Mouse (Mus musculus) embryo, embryonic 10 days (tissue): ENCODE data around the gene AI413582.

Experiments
- DNase-seq: peaks from one replicate; pipeline ENCODE4 v3.0.0-alpha.2; 2015; ENCODE audit warnings: low spot score

AI413582 gene

GRCm38 (mm10) chr17:27518700-27519595, 46.6 kb downstream of the AI413582 start:
- DNase-seq: peak; percentile 74

- no peak for DNase-seq
These were observed 47.3 kb downstream of the AI413582 start for GRCm38 (mm10) chr17:27518296-27518695.

DNA sequence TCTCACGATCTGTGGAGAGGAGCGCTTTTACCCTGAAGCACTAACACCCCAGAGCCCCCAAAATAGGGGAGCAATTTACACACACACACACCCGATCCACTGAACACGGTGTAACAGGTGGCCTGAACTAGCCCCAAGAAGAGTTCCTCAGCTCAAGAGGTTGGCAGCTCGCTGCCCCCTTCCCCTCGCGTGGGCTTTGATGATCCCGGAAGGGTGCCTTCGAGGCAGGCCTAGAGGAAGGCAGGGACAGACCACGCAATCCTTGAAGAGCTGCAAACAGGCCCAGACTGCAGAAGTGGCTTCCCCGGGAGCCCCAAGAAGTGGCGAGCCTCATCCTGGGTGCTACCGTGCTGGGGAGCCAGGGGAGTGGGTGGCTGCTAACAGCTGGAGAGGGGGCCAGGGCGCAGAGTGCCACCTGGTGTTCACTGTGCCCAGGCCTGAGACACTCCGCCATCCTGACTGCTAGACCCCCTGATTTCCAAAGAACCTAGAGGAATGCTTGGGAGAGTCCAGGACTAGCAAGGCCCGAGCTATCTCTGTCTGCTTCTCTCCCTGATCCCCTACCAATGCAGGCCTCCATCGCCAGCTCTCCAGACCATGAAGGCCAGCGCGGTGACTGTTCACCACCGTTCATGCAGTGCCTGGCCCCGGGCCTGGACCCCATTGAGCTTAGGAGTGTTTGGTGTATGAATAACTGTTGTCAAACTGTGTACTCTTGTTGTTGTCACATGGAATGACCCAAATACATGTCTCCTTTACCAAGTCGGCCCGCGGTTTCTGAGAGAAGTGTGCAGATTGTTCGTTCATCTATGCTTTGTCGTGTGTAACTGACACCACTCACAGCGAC, 51.4 kb downstream of the AI413582 start:
- peak; percentile 56 for DNase-seq
